Mouse (Mus musculus) forebrain, embryonic 14.5 days (tissue): ENCODE data around the gene Hsd17b3. TPM values are rescaled to one million over a fixed set of nuclear protein-coding genes. Genes with fewer than 3 reads are reported as not detected.

Experiments
- ATAC-seq: fragments of 200-750 bp; cut with Nextera tagmentation; 2 replicates; pipeline ENCODE4 v1.8.0; 2017; ENCODE audit warnings: mild to moderate bottlenecking, moderate library complexity
- DNase-seq: peaks from one replicate; pipeline ENCODE4 v3.0.0-alpha.2; 2015; ENCODE audit warnings: low spot score
- H3K27ac ChIP-seq: fragments of 300-500 bp; sonication (generic); 2 replicates; pipeline ENCODE4 v1.5.1; 2014; ENCODE audit warnings: low read depth, mild to moderate bottlenecking, control low read depth, low read length, moderate library complexity
- H3K27me3 ChIP-seq: fragments of 300-500 bp; sonication (generic); replicated peaks from 2 replicates; pipeline ENCODE4 v1.6.1; 2014; ENCODE audit warnings: low read length, control low read depth, mixed read lengths; ENCODE audit not compliant: control insufficient read depth, insufficient read depth
- H3K36me3 ChIP-seq: fragments of 300-500 bp; sonication (generic); 2 replicates; pipeline ENCODE4 v1.6.1; 2014; ENCODE audit warnings: low read length, control low read depth; ENCODE audit not compliant: control insufficient read depth, insufficient read depth
- H3K4me1 ChIP-seq: fragments of 300-500 bp; sonication (generic); 2 replicates; pipeline ENCODE4 v1.6.1; 2014; ENCODE audit warnings: antibody characterized with exemption, low read length, control low read depth; ENCODE audit not compliant: control insufficient read depth, insufficient read depth
- H3K4me2 ChIP-seq: fragments of 300-500 bp; sonication (generic); 2 replicates; pipeline ENCODE4 v1.6.1; 2014; ENCODE audit warnings: mild to moderate bottlenecking, control low read depth, low read length
- H3K4me3 ChIP-seq: fragments of 300-500 bp; sonication (generic); 2 replicates; pipeline ENCODE4 v1.5.1; 2014; ENCODE audit warnings: low read depth, low read length, control low read depth
- H3K9ac ChIP-seq: fragments of 300-500 bp; sonication (generic); 2 replicates; pipeline ENCODE4 v1.6.1; 2014; ENCODE audit warnings: mild to moderate bottlenecking, low read length, control low read depth, moderate library complexity
- H3K9me3 ChIP-seq: fragments of 300-500 bp; sonication (generic); replicated peaks from 2 replicates; pipeline ENCODE4 v1.6.1; 2016; ENCODE audit warnings: low read length, control low read depth, mixed read lengths; ENCODE audit not compliant: control insufficient read depth
- WGBS: fragments of 180-500 bp; shearing (Covaris S2); extraction: QIAGEN DNeasy Blood & Tissue Kit; methylation state at CpG from one replicate; pipeline ENCODE4 v1.1.7; 2014; 5-methylcytosine and 5-hydroxymethylcytosine counted together
- polyA plus RNA-seq: library from polyadenylated mRNA; unstranded; fragments of >200 nt; fragmentation: Nextera tagmentation; extraction: Ambion mirVana; gene quantifications from 2 replicates; pipeline ENCODE4 v1.2.1, GENCODE M21; 2014

The Hsd17b3 gene
- polyA plus RNA-seq, 1 experiment from 2014 or later, result not detected

DNA sequence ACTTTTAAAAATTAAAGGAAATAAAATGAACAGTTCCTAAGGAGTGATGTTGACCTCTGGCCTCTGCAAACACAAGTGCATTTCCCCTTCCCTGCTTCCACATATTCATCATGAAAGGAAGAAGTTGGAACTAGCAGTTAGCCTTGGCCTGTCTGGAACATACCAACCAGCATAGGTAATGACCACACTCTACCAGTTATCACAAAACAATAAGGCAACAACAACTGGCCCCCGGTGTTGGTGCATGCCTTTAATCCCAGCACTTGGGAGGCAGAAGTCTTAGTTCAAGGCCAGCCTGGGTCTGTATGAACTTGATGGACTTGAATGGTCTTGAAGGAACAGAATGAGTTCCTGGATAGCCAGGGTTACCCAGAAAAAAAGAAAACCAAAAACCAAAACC lies 21.4 kb upstream of the Hsd17b3 start:
- ATAC-seq (no peak), DNase-seq (no peak)
- Histone ChIP-seq H3K4me3 (no peak overlapping the region), H3K9me3 (no peaks in the 10 kb centered on the region), H3K27me3 (no peaks in the 10 kb centered on the region), H3K36me3 (no peaks in the 10 kb centered on the region), H3K4me2 (no peak overlapping the region), H3K9ac (no peak overlapping the region), H3K4me1 (peaks cover 3% of the 10 kb centered on the region; the same call in 1 of the 2 replicates), H3K27ac (no peak overlapping the region)
- WGBS, result 90% methylated on average over 1 of the region's 1 CpGs

DNA sequence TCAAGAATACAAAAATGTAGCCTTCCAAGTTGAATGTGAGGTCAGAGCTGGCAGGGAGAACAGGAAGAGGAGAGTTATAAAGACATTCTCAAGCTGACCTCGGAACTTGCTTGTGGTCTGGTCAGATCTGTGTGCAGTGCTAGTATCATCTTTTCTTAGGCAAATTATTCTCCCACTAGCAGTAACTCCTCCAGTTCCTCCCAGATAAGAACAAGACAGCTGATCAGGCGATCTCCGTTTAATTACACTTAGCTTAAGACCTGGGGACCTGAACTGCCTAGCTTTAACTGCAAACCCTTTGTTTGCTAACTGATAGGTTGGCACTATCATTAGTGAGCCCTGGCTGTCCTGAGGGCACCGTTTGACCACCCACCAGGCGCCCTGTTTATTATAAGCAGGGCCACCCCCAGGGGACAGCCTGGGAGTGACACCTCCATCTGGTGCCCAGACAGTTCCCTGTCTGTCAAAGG lies 19.4 kb upstream of the Hsd17b3 start:
- Histone ChIP-seq H3K4me1 (peaks cover 3% of the 10 kb centered on the region; the same call in 1 of the 2 replicates), H3K27me3 (no peaks in the 10 kb centered on the region), H3K9me3 (no peaks in the 10 kb centered on the region), H3K4me2 (no peak overlapping the region), H3K4me3 (no peak overlapping the region), H3K27ac (no peak overlapping the region), H3K9ac (no peak overlapping the region), H3K36me3 (no peaks in the 10 kb centered on the region)
- ATAC-seq (no peak), DNase-seq (no peak)
- 32% methylated on average over 5 of the region's 5 CpGs for WGBS

DNA sequence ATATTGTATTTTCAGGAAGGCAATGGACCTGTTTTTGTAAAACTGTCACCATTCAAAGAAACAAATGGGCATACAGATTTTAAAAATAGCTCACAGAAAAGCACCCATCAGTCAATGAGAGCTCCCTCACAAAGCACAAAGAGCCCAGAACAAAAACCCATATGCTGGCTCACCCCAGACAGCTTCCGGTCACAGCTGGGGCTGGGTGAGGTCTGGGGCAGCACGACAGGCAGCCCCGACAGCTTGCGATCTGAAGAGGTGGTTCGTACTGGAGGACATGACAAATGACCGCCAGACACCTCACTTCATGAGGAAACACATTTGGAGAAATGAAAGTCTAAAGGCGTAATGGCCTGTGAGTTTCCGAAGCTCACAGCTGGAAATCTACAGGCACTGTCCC lies 18.5 kb upstream of the Hsd17b3 start:
- peak; percentile 61; the same call in 1 of the 2 replicates for ATAC-seq
- H3K36me3 ChIP-seq, result no peaks in the 10 kb centered on the region
- H3K9ac ChIP-seq, result no peak overlapping the region
- no peaks in the 10 kb centered on the region for H3K27me3 ChIP-seq
- peaks cover 3% of the 10 kb centered on the region; the same call in 1 of the 2 replicates for H3K4me1 ChIP-seq
- H3K4me3 ChIP-seq, result no peak overlapping the region
- peak; percentile 21 for DNase-seq
- H3K27ac ChIP-seq, result no peak overlapping the region
- H3K9me3 ChIP-seq, result no peaks in the 10 kb centered on the region
- H3K4me2 ChIP-seq, result 0 out of 2 replicates have a peak overlapping the region, but pooled peaks have one; percentile 23
- WGBS, result 20% methylated on average over 8 of the region's 8 CpGs

DNA sequence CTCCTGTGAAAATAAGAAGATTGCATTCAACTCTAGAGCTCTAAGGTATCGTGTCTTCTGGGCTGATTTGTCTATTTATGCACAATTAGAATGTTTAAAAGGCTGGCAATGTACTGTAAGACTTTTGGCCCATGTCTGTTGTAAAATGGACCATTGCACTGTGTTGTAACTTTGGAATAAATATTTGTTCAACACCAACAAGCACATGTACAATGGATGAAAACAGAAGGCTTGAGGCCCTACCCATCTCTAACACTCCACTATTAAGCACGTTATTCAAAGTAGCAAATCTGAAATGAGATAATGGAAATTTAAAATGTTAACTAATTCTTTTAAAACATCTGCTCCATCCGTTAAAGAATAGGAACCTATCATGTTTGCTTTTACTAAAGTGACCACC lies 18.1 kb upstream of the Hsd17b3 start:
- no peaks in the 10 kb centered on the region for H3K27me3 ChIP-seq
- no peak overlapping the region for H3K4me3 ChIP-seq
- no peak overlapping the region for H3K9ac ChIP-seq
- H3K27ac ChIP-seq, result no peak overlapping the region
- H3K4me1 ChIP-seq, result peaks cover 3% of the 10 kb centered on the region; the same call in 1 of the 2 replicates
- H3K36me3 ChIP-seq, result no peaks in the 10 kb centered on the region
- ATAC-seq, result no peak
- no peak for DNase-seq
- WGBS, result 42% methylated on average over 3 of the region's 3 CpGs
- H3K4me2 ChIP-seq, result no peak overlapping the region
- H3K9me3 ChIP-seq, result no peaks in the 10 kb centered on the region

DNA sequence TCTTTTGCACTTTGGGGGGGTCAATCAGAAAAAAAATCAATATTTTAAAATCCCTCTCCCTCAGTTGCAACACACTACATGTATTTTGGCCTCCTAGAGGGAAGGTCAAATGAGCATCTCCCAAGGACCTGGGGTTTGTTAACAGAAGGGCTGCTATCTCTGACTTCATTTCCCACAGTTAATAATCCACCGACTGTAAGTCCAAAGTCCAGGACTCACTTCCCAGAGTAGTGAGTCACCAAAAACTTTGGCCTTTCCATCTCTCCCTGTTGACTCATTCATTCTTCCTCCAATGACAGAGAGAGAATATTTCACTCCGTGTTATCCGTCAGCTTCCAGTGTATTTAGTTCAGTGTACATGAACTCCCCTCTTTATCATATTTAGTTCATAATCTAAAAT lies 16.7 kb upstream of the Hsd17b3 start:
- Histone ChIP-seq H3K9ac (no peak overlapping the region), H3K27me3 (no peaks in the 10 kb centered on the region), H3K36me3 (no peaks in the 10 kb centered on the region), H3K4me1 (peaks cover 3% of the 10 kb centered on the region; the same call in 1 of the 2 replicates), H3K4me2 (no peak overlapping the region), H3K4me3 (no peak overlapping the region), H3K27ac (no peak overlapping the region), H3K9me3 (no peaks in the 10 kb centered on the region)
- DNase-seq (no peak), ATAC-seq (no peak)
- WGBS, result 94% methylated on average over 3 of the region's 3 CpGs

DNA sequence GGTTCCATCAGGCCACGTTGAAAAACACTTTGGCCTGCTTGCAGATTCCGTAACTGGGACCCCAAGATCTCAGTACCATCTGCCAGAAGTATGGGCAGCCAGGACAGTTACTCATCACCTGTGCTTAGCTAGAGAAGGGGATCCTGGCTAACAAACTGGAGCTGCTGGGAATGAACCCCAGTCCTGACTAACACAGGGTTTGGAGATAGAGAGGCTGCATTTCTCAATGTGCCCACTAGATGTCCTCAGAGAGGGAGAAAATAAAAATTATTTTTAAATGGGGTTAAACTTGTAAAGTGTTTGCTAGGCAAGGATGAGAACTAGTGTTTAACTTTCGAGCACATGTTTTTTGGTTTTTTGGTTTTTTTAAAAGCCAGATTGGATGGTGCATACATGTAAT lies 11.2 kb upstream of the Hsd17b3 start:
- Histone ChIP-seq H3K4me2 (no peak overlapping the region), H3K27ac (no peak overlapping the region), H3K27me3 (no peaks in the 10 kb centered on the region), H3K4me1 (no peaks in the 10 kb centered on the region), H3K4me3 (no peak overlapping the region), H3K9me3 (no peaks in the 10 kb centered on the region), H3K36me3 (no peaks in the 10 kb centered on the region), H3K9ac (no peak overlapping the region)
- 75% methylated on average over 3 of the region's 3 CpGs for WGBS
- ATAC-seq, result peak; percentile 42; the same call in 1 of the 2 replicates
- DNase-seq, result peak; percentile 67

DNA sequence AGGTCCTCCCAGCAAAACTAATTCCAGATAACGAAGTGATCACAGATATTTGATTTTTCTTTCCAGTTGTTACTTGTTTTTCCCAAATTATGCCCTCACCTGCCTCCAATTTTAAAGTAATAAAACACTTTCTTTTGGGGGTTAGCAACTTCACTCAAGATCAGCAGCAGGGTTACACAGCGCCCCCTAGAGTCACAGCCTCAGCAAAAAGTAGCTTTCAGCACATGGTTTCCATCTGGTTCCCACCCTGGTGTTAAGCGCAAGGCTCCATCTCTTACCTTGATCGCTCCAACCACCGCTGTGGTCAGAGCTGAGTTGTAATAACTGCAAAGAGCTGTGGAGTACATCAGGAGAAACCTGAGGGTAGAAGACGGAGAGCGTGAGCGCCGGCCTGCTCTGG lies 10.0 kb upstream of the Hsd17b3 start:
- Histone ChIP-seq H3K9me3 (no peaks in the 10 kb centered on the region), H3K27me3 (no peaks in the 10 kb centered on the region), H3K27ac (no peak overlapping the region), H3K4me2 (no peak overlapping the region), H3K9ac (no peak overlapping the region), H3K4me1 (no peaks in the 10 kb centered on the region), H3K36me3 (no peaks in the 10 kb centered on the region), H3K4me3 (no peak overlapping the region)
- ATAC-seq (no peak), DNase-seq (no peak)
- WGBS, result 74% methylated on average over 9 of the region's 9 CpGs

DNA sequence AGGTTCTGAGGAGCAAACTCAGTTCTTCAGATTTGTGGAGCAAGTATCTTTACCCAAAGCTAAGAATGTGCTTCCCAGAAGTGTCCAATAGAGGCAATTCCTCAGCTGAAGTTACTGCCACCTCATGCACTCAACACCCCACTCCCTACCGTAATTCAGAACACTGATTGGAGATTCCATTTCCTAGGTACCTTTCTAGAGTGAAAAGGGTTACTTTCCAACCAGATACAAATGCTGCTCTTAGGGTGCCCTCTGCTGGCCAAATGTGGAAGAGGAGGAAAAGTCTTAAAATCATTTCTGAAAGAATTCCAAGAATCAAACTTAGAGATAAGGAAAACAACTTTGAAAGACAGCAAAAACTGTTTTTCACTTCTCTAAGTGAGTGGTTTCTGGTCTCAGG lies 4.3 kb upstream of the Hsd17b3 start:
- no peaks in the 10 kb centered on the region for H3K36me3 ChIP-seq
- no peak overlapping the region for H3K27ac ChIP-seq
- H3K4me1 ChIP-seq, result no peaks in the 10 kb centered on the region
- H3K9ac ChIP-seq, result no peak overlapping the region
- 9% methylated on average over 1 of the region's 1 CpGs for WGBS
- H3K4me2 ChIP-seq, result no peak overlapping the region
- ATAC-seq (0 out of 2 replicates have a peak, but pooled peaks have one; percentile 48), DNase-seq (peak; percentile 80)
- H3K27me3 ChIP-seq, result no peaks in the 10 kb centered on the region
- H3K9me3 ChIP-seq, result no peaks in the 10 kb centered on the region
- no peak overlapping the region for H3K4me3 ChIP-seq

DNA sequence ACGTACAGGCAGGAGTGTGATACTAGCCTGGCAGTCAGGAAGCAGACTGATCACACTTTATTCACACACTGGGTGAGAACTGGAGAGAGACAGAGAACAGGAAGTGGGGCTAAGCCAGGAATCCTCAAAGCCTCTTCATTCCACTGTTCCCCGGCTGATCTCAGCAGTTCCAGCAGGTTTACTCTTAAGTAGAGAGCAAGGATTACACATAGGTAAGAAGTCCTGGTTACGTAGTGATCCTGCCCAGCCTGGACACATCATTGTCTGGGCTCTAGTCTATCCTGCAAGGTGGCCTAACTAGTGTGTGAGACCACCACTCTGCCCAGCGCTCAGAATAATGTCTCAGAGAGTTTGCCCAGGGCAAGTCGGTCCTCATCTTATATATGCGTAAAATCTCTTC lies 3.7 kb upstream of the Hsd17b3 start:
- no peak for DNase-seq
- Histone ChIP-seq H3K27ac (no peak overlapping the region), H3K36me3 (no peaks in the 10 kb centered on the region), H3K9me3 (no peaks in the 10 kb centered on the region), H3K4me3 (no peak overlapping the region), H3K27me3 (no peaks in the 10 kb centered on the region), H3K4me1 (no peaks in the 10 kb centered on the region), H3K4me2 (no peak overlapping the region), H3K9ac (no peak overlapping the region; the same call in 1 of the 2 replicates)
- 71% methylated on average over 6 of the region's 6 CpGs for WGBS
- no peak for ATAC-seq
